Mouse (Mus musculus): ENCODE data around the gene Myo10. TPM values are rescaled to one million over a fixed set of nuclear protein-coding genes. Genes with fewer than 3 reads are reported as not detected.

Myo10 gene
- total and polyA plus RNA-seq, 2 experiments = 15.7 to 21.5 TPM

DNA sequence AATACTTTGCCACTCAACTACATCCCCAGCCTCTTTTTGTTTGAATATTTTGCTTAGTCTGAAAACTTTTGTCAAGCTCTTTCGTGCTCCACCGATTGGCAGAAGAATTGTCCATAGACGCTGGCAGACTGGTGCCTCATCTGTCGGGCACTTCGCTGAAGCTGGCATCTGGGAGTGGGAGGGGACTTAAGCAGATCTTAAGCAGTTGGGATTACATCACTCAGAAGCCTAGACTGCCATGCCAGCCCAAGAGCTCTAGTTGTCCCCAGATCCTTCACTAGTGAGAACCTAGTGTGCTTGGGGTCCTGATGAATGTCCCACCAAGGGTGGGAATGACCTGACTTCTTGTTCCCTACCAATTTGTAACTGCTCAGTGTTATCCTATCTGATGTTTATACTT, 138.0 kb downstream of the Myo10 start:
- no peak for DNase-seq (ENCODE audit: extremely low read depth, low read depth, low spot score)
- H3K27ac ChIP-seq (replicated peaks; ENCODE audit: insufficient read depth, low read depth, low read length) = no peak overlapping the region
- peaks cover 1% of the 10 kb centered on the region for H3K4me1 ChIP-seq (ENCODE audit: control insufficient read depth, insufficient read depth, low read length)
- H3K27me3 ChIP-seq (ENCODE audit: control insufficient read depth, insufficient read depth, low read length) = no peaks in the 10 kb centered on the region
- WGBS = 100% methylated on average over 5 of the region's 5 CpGs
- 0 out of 2 replicates have a peak, but pooled peaks cover 3% of the 10 kb centered on the region for H3K79me2 ChIP-seq (ENCODE audit: control insufficient read depth, insufficient read depth, low read length)
- no peak overlapping the region for H3K9ac ChIP-seq (ENCODE audit: low read depth, low read length)
- no peak for TF ChIP-seq CTCF (IDR thresholded peaks at IDR 0.05; ENCODE audit: low read depth, low read length)
- TF ChIP-seq POLR2A (IDR thresholded peaks at IDR 0.05; ENCODE audit: extremely low read depth, insufficient read depth, low read length) = no peak
- H3K36me3 ChIP-seq (ENCODE audit: control insufficient read depth, insufficient read depth, low read length) = peaks cover 7% of the 10 kb centered on the region; the same call in 1 of the 2 replicates
- H3K4me3 ChIP-seq (ENCODE audit: insufficient read depth, low read depth, low read length) = no peak overlapping the region

DNA sequence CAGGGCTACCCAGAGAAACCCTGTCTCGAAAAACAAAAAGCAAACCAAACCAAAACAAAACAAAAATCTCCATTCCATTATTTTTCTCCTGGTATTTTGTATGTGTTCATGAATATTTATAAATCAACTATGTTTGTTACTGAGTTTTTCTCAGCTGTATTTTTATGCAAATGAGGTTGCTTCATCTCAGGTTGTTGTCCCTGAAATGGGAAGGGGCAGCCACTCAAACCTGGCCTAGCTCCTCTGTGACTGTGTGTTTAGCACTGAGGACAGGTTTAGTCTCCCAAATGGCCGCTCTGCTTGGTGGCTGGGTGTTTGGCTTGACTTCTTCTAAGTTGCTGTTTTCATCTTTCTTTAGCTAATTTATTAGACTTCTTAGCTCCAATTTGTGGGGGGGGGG, 138.7 kb downstream of the Myo10 start:
- H3K36me3 ChIP-seq (ENCODE audit: control insufficient read depth, insufficient read depth, low read length) = peaks cover 7% of the 10 kb centered on the region; the same call in 1 of the 2 replicates
- DNase-seq (ENCODE audit: extremely low read depth, low read depth, low spot score) = no peak
- WGBS = 94% methylated on average over 2 of the region's 2 CpGs
- H3K9ac ChIP-seq (ENCODE audit: low read depth, low read length) = no peak overlapping the region
- no peaks in the 10 kb centered on the region for H3K27me3 ChIP-seq (ENCODE audit: control insufficient read depth, insufficient read depth, low read length)
- H3K4me3 ChIP-seq (ENCODE audit: insufficient read depth, low read depth, low read length) = no peak overlapping the region
- H3K79me2 ChIP-seq (ENCODE audit: control insufficient read depth, insufficient read depth, low read length) = 0 out of 2 replicates have a peak, but pooled peaks cover 3% of the 10 kb centered on the region
- peaks cover 1% of the 10 kb centered on the region for H3K4me1 ChIP-seq (ENCODE audit: control insufficient read depth, insufficient read depth, low read length)
- TF ChIP-seq CTCF (IDR thresholded peaks at IDR 0.05; ENCODE audit: low read depth, low read length) (no peak), POLR2A (IDR thresholded peaks at IDR 0.05; ENCODE audit: extremely low read depth, insufficient read depth, low read length) (no peak)
- no peak overlapping the region for H3K27ac ChIP-seq (replicated peaks; ENCODE audit: insufficient read depth, low read depth, low read length)

- WGBS = 77% methylated on average over 8 of the region's 8 CpGs
- no peak overlapping the region for H3K9ac ChIP-seq (ENCODE audit: low read depth, low read length)
- TF ChIP-seq CTCF (IDR thresholded peaks at IDR 0.05; ENCODE audit: low read depth, low read length) (no peak), POLR2A (IDR thresholded peaks at IDR 0.05; ENCODE audit: extremely low read depth, insufficient read depth, low read length) (no peak)
- H3K36me3 ChIP-seq (ENCODE audit: control insufficient read depth, insufficient read depth, low read length) = peaks cover 7% of the 10 kb centered on the region; the same call in 1 of the 2 replicates
- no peaks in the 10 kb centered on the region; the same call in 1 of the 2 replicates for H3K4me1 ChIP-seq (ENCODE audit: control insufficient read depth, insufficient read depth, low read length)
- H3K79me2 ChIP-seq (ENCODE audit: control insufficient read depth, insufficient read depth, low read length) = no peaks in the 10 kb centered on the region
- no peak overlapping the region for H3K4me3 ChIP-seq (ENCODE audit: insufficient read depth, low read depth, low read length)
- H3K27me3 ChIP-seq (ENCODE audit: control insufficient read depth, insufficient read depth, low read length) = no peaks in the 10 kb centered on the region
- no peak overlapping the region for H3K27ac ChIP-seq (replicated peaks; ENCODE audit: insufficient read depth, low read depth, low read length)
- no peak for DNase-seq (ENCODE audit: extremely low read depth, low read depth, low spot score)
These were observed 139.5 kb downstream of the Myo10 start for GRCm38 (mm10) chr15:25761800-25762211.

DNA sequence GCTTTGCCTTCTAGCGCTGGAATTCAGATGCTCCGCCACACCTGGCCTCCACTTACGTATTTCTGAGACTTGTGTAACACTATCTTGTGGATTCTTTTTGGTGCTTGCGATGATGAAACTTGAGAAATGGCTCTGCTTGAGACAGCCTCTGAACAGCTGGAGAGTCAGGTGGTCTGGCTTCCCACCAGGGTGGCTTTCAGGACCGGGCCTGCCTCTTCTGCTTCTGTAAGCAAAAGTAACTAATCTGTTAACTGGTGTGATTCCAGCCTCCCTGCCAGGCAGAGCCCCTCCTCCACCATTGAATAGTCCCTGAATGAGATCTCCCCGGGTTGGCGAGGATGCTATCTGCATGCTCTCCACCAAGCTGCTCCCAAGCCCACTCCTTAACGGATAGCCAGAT, 140.0 kb downstream of the Myo10 start:
- WGBS = 77% methylated on average over 8 of the region's 8 CpGs
- Histone ChIP-seq H3K36me3 (ENCODE audit: control insufficient read depth, insufficient read depth, low read length) (peaks cover 7% of the 10 kb centered on the region; the same call in 1 of the 2 replicates), H3K4me1 (ENCODE audit: control insufficient read depth, insufficient read depth, low read length) (no peaks in the 10 kb centered on the region; the same call in 1 of the 2 replicates), H3K79me2 (ENCODE audit: control insufficient read depth, insufficient read depth, low read length) (no peaks in the 10 kb centered on the region), H3K27me3 (ENCODE audit: control insufficient read depth, insufficient read depth, low read length) (no peaks in the 10 kb centered on the region), H3K9ac (ENCODE audit: low read depth, low read length) (no peak overlapping the region), H3K27ac (replicated peaks; ENCODE audit: insufficient read depth, low read depth, low read length) (no peak overlapping the region), H3K4me3 (ENCODE audit: insufficient read depth, low read depth, low read length) (no peak overlapping the region)
- no peak for DNase-seq (ENCODE audit: extremely low read depth, low read depth, low spot score)
- TF ChIP-seq POLR2A (IDR thresholded peaks at IDR 0.05; ENCODE audit: extremely low read depth, insufficient read depth, low read length) (no peak), CTCF (IDR thresholded peaks at IDR 0.05; ENCODE audit: low read depth, low read length) (no peak)

GRCm38 (mm10) chr15:25763106-25763505, 140.8 kb downstream of the Myo10 start:
- H3K27ac ChIP-seq (replicated peaks; ENCODE audit: insufficient read depth, low read depth, low read length) = no peak overlapping the region
- 85% methylated on average over 7 of the region's 7 CpGs for WGBS
- no peak overlapping the region for H3K9ac ChIP-seq (ENCODE audit: low read depth, low read length)
- no peak for DNase-seq (ENCODE audit: extremely low read depth, low read depth, low spot score)
- no peak overlapping the region for H3K4me3 ChIP-seq (ENCODE audit: insufficient read depth, low read depth, low read length)
- no peaks in the 10 kb centered on the region for H3K79me2 ChIP-seq (ENCODE audit: control insufficient read depth, insufficient read depth, low read length)
- no peaks in the 10 kb centered on the region for H3K27me3 ChIP-seq (ENCODE audit: control insufficient read depth, insufficient read depth, low read length)
- H3K4me1 ChIP-seq (ENCODE audit: control insufficient read depth, insufficient read depth, low read length) = no peaks in the 10 kb centered on the region; the same call in 1 of the 2 replicates
- H3K36me3 ChIP-seq (ENCODE audit: control insufficient read depth, insufficient read depth, low read length) = peaks cover 7% of the 10 kb centered on the region; the same call in 1 of the 2 replicates
- no peak for TF ChIP-seq POLR2A (IDR thresholded peaks at IDR 0.05; ENCODE audit: extremely low read depth, insufficient read depth, low read length)
- TF ChIP-seq CTCF (IDR thresholded peaks at IDR 0.05; ENCODE audit: low read depth, low read length) = no peak

GRCm38 (mm10) chr15:25764653-25765352, 142.5 kb downstream of the Myo10 start:
- 82% methylated on average over 13 of the region's 13 CpGs for WGBS
- Histone ChIP-seq H3K4me1 (ENCODE audit: control insufficient read depth, insufficient read depth, low read length) (no peaks in the 10 kb centered on the region), H3K27me3 (ENCODE audit: control insufficient read depth, insufficient read depth, low read length) (no peaks in the 10 kb centered on the region), H3K36me3 (ENCODE audit: control insufficient read depth, insufficient read depth, low read length) (peaks cover 6% of the 10 kb centered on the region; the same call in 1 of the 2 replicates), H3K4me3 (ENCODE audit: insufficient read depth, low read depth, low read length) (no peak overlapping the region), H3K27ac (replicated peaks; ENCODE audit: insufficient read depth, low read depth, low read length) (no peak overlapping the region), H3K9ac (ENCODE audit: low read depth, low read length) (no peak overlapping the region), H3K79me2 (ENCODE audit: control insufficient read depth, insufficient read depth, low read length) (no peaks in the 10 kb centered on the region)
- DNase-seq (ENCODE audit: extremely low read depth, low read depth, low spot score) = no peak
- TF ChIP-seq CTCF (IDR thresholded peaks at IDR 0.05; ENCODE audit: low read depth, low read length) = no peak
- TF ChIP-seq POLR2A (IDR thresholded peaks at IDR 0.05; ENCODE audit: extremely low read depth, insufficient read depth, low read length) = no peak

All from liver, adult 2 months (tissue).